In genomic region chr11:38117741-38118140, GRCm38 (mm10) we compare ENCODE assay signal across 15 mouse cellular contexts.
"Had no signal": no experiment of that assay in that cellular context is flagged by ENCODE, and none has a peak within 500 bp of the region (broad histone marks: within the 10 kb centered on the region; RNA-seq: fewer than 3 reads in every experiment).

No protein-coding gene starts in this region.

- H3K4me2 ChIP-seq: kidney, embryonic 15.5 days; lung, embryonic 14.5 days; midbrain, embryonic 11.5 days had no signal

- H3K4me3 ChIP-seq: kidney, embryonic 15.5 days; left cerebral cortex, adult 2 months had no signal

- H3K27ac ChIP-seq: kidney, embryonic 15.5 days; left cerebral cortex, adult 2 months; liver, embryonic 14.5 days had no signal

- H3K4me1 ChIP-seq: kidney, embryonic 15.5 days had no signal

- ATAC-seq: liver, postnatal 0 days had no signal

- H3K27me3 ChIP-seq: kidney, embryonic 15.5 days had no signal

- DNase-seq: kidney, adult 2 months; kidney, postnatal 10 days; kidney, postnatal 36 days; layer of hippocampus, postnatal 36 days; liver, postnatal 0 days; lung, embryonic 14.5 days; lung, postnatal 10 days; lung, postnatal 4 days; midbrain, embryonic 14.5 days; thymus, adult 18-20 months; thymus, postnatal 36 days had no signal

- H3K9ac ChIP-seq: kidney, embryonic 15.5 days; liver, embryonic 14.5 days; liver, postnatal 0 days; lung, embryonic 14.5 days had no signal

- H3K9me3 ChIP-seq: kidney, embryonic 15.5 days had no signal

- H3K36me3 ChIP-seq: kidney, embryonic 15.5 days had no signal
